Mouse (Mus musculus) forebrain, embryonic 11.5 days (tissue): ENCODE measurements around the gene Dact3. TPM values are rescaled to one million over a fixed set of nuclear protein-coding genes. Genes with fewer than 3 reads are reported as not detected.

ENCODE experiments used
- ATAC-seq: fragments of 200-750 bp; cut with Nextera tagmentation; replicated peaks from 2 replicates; pipeline ENCODE4 v1.8.0; 2017; ENCODE audit warnings: moderate TSS enrichment; ENCODE audit not compliant: low FRiP score
- DNase-seq: peaks from one replicate; pipeline ENCODE4 v3.0.0-alpha.2; 2017; ENCODE audit warnings: low spot score
- H3K27ac ChIP-seq: fragments of 300-500 bp; sonication (generic); 2 replicates; pipeline ENCODE4 v1.5.1; 2014; ENCODE audit warnings: low read depth, low read length
- H3K27me3 ChIP-seq: fragments of 300-500 bp; sonication (generic); 2 replicates; pipeline ENCODE4 v1.6.1; 2014; ENCODE audit warnings: mild to moderate bottlenecking, low read length, mixed read lengths; ENCODE audit not compliant: control insufficient read depth, insufficient read depth
- H3K36me3 ChIP-seq: fragments of 300-500 bp; sonication (generic); 2 replicates; pipeline ENCODE4 v1.6.1; 2014; ENCODE audit warnings: mild to moderate bottlenecking, low read length, moderate library complexity, mixed read lengths; ENCODE audit not compliant: control insufficient read depth, insufficient read depth
- H3K4me1 ChIP-seq: fragments of 300-500 bp; sonication (generic); replicated peaks from 2 replicates; pipeline ENCODE4 v1.6.1; 2014; ENCODE audit warnings: low read length, mixed read lengths; ENCODE audit not compliant: control insufficient read depth, insufficient read depth
- H3K4me2 ChIP-seq: fragments of 300-500 bp; sonication (generic); 2 replicates; pipeline ENCODE4 v1.6.1; 2014; ENCODE audit warnings: low read depth, mild to moderate bottlenecking, low read length, moderate library complexity, mixed read lengths; ENCODE audit not compliant: severe bottlenecking
- H3K4me3 ChIP-seq: fragments of 300-500 bp; sonication (generic); 2 replicates; pipeline ENCODE4 v1.5.1; 2014; ENCODE audit warnings: low read depth, low read length
- H3K9ac ChIP-seq: fragments of 300-500 bp; sonication (generic); 2 replicates; pipeline ENCODE4 v1.6.1; 2014; ENCODE audit warnings: low read length
- H3K9me3 ChIP-seq: fragments of 300-500 bp; sonication (generic); 2 replicates; pipeline ENCODE4 v1.6.1; 2016; ENCODE audit warnings: low read length, mixed read lengths; ENCODE audit not compliant: control insufficient read depth
- WGBS: fragments of 180-500 bp; shearing (Covaris S2); extraction: QIAGEN DNeasy Blood & Tissue Kit; methylation state at CpG from one replicate; pipeline ENCODE4 v1.1.7; 2014; 5-methylcytosine and 5-hydroxymethylcytosine counted together
- polyA plus RNA-seq: library from polyadenylated mRNA; unstranded; fragments of >200 nt; fragmentation: Nextera tagmentation; extraction: Ambion mirVana; gene quantifications from 2 replicates; pipeline ENCODE4 v1.2.1, GENCODE M21; 2014

Gene Dact3
- polyA plus RNA-seq, 1 experiment from 2014 or later = 4.8 TPM

DNA sequence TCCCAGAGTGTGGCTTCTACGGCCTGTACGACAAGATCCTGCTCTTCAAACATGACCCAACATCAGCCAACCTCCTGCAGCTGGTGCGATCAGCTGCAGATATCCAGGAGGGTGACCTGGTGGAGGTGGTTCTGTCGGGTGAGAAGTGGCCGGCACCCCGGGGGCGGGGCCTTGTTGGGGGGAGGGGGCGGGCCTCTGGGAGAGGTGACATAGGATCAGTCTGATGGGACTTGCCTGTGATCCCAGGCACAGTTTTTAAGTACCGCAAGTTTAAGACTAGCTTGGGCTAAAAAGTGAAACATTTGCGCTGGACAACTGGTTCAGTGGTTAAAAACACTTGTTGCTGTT, 29.3 kb upstream of the Dact3 start:
- H3K36me3 ChIP-seq = no peaks in the 10 kb centered on the region; the same call in 1 of the 2 replicates
- no peak for ATAC-seq
- no peak for DNase-seq
- no peaks in the 10 kb centered on the region for H3K9me3 ChIP-seq
- H3K9ac ChIP-seq = no peak overlapping the region
- H3K27me3 ChIP-seq = no peaks in the 10 kb centered on the region
- H3K4me2 ChIP-seq = peak overlapping the region; percentile 24; the same call in 1 of the 2 replicates
- no peak overlapping the region for H3K4me3 ChIP-seq
- WGBS = 31% methylated on average over 10 of the region's 10 CpGs
- no peak overlapping the region for H3K27ac ChIP-seq
- peaks cover 8% of the 10 kb centered on the region for H3K4me1 ChIP-seq

DNA sequence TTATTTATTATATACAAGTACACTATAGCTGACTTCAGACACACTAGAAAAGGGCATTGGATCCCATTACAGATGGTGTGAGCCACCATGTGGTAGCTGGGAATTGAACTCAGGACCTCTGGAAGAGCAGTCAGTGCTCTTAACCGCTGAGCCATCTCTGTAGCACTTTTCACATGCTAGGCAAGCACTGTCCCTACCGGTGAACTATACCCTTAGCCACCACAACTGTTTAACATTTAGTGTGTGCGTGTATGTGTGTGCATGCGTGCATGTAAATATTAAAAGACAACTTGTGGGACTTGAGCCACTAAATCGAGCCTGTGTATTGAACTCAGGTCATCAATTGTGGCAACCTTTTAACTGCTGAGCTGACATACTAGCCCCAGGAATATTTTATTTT, 28.3 kb upstream of the Dact3 start:
- H3K36me3 ChIP-seq = no peaks in the 10 kb centered on the region; the same call in 1 of the 2 replicates
- ATAC-seq (no peak), DNase-seq (no peak)
- H3K4me1 ChIP-seq = peaks cover 8% of the 10 kb centered on the region
- no peak overlapping the region for H3K27ac ChIP-seq
- no peak overlapping the region for H3K9ac ChIP-seq
- H3K9me3 ChIP-seq = no peaks in the 10 kb centered on the region
- H3K4me2 ChIP-seq = no peak overlapping the region
- 94% methylated on average over 5 of the region's 5 CpGs for WGBS
- no peaks in the 10 kb centered on the region for H3K27me3 ChIP-seq
- H3K4me3 ChIP-seq = no peak overlapping the region

DNA sequence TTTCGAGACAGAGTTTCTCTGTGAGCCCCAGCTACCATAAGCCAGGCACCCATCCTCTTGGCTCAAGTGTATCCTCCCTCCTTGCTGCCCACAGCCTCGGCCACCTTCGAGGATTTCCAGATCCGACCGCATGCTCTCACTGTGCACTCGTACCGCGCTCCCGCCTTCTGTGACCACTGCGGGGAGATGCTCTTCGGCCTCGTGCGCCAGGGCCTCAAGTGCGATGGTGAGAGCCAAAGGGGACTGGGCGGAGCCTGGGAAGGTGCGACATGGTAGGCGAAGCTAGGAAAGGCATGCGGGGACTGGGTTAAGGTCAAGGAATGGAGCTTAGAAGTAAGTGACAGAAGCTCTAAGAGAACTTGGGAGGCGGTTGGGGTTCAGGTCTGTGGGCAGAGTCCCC, 27.6 kb upstream of the Dact3 start:
- no peak overlapping the region for H3K4me2 ChIP-seq
- no peak overlapping the region for H3K27ac ChIP-seq
- ATAC-seq (no peak), DNase-seq (no peak)
- no peaks in the 10 kb centered on the region for H3K9me3 ChIP-seq
- H3K4me1 ChIP-seq = peaks cover 8% of the 10 kb centered on the region
- no peak overlapping the region for H3K9ac ChIP-seq
- no peaks in the 10 kb centered on the region; the same call in 1 of the 2 replicates for H3K36me3 ChIP-seq
- 87% methylated on average over 19 of the region's 19 CpGs for WGBS
- no peaks in the 10 kb centered on the region for H3K27me3 ChIP-seq
- no peak overlapping the region for H3K4me3 ChIP-seq

DNA sequence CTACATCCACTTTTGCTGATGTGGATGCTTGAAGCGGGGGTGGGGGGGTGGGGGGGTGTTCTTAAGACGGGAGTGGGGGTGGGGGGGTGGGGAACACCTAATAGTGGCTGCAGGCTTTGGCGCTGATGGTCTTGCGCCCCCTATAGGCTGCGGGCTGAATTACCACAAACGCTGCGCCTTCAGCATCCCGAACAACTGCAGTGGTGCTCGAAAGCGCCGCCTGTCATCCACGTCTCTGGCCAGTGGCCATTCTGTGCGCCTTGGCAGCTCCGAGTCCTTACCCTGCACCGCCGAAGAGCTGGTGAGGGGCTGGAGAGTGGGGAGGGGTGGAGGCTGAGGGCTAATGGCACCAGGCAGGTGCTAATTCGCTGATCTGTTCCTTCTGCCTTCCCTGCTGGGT, 26.5 kb upstream of the Dact3 start:
- ATAC-seq = peak; percentile 25; the same call in 1 of the 2 replicates
- H3K27ac ChIP-seq = no peak overlapping the region

DNA sequence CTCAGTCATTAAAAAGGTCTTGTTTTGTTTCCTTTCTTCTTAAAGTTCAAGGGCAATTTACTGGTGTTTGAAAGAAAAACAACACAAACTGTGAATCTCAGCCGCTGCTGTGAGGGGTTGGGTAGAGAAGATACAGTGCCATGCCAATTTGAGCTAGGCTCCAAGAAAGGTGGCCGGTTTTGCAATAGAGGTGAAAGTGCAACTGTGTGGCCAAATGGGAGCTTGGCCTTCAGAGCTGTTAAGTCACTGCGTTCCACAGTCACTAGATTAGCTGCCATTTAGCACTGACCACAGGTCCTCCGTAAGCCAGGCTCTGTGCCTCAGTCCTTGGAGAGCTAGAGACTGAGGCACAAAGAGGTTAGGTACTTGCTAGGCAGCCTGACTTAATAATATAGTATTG, 23.5 kb upstream of the Dact3 start:
- H3K27me3 ChIP-seq = no peaks in the 10 kb centered on the region
- H3K9me3 ChIP-seq = no peaks in the 10 kb centered on the region
- no peak overlapping the region for H3K4me2 ChIP-seq
- ATAC-seq = no peak
- H3K4me3 ChIP-seq = no peak overlapping the region
- peaks cover 4% of the 10 kb centered on the region for H3K36me3 ChIP-seq
- WGBS = 89% methylated on average over 4 of the region's 4 CpGs
- DNase-seq = no peak
- H3K27ac ChIP-seq = no peak overlapping the region
- no peaks in the 10 kb centered on the region for H3K4me1 ChIP-seq
- no peak overlapping the region for H3K9ac ChIP-seq

More for the DNA sequence above, 26.5 kb upstream of the Dact3 start:
- no peaks in the 10 kb centered on the region; the same call in 1 of the 2 replicates for H3K36me3 ChIP-seq
- peak; percentile 76 for DNase-seq
- H3K4me1 ChIP-seq = peaks cover 8% of the 10 kb centered on the region
- H3K27me3 ChIP-seq = no peaks in the 10 kb centered on the region
- no peak overlapping the region for H3K4me3 ChIP-seq
- H3K9me3 ChIP-seq = no peaks in the 10 kb centered on the region
- no peak overlapping the region for H3K4me2 ChIP-seq
- no peak overlapping the region for H3K9ac ChIP-seq
- WGBS = 22% methylated on average over 17 of the region's 17 CpGs

DNA sequence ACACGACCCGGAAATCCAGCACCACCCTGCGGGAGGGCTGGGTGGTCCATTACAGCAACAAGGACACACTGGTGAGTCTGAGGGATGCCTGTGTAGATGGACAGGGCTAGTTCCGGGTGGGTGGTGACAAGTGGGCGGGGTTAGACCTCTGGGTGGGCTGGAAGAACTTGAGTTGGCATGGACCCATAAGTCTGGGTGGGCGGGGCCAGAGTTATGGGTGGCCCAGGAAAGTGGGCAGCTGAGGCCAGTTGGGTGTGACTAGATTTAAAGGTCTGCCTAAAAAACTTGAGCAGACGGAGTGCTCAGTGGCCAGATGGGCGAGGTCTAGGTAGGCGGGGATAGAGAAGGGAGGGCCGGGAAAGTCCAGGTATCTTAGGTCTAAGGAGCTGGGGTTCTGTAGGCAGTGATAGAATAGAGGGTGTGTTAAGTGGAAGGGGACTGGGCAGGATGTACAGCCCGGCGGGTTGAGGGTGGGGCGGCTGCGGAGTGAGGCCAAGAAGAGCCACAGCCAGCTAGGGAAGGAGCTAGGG, 21.8 kb upstream of the Dact3 start:
- Histone ChIP-seq H3K4me2 (no peak overlapping the region), H3K9me3 (no peaks in the 10 kb centered on the region), H3K4me1 (no peaks in the 10 kb centered on the region), H3K27me3 (no peaks in the 10 kb centered on the region), H3K4me3 (no peak overlapping the region), H3K36me3 (peaks cover 8% of the 10 kb centered on the region), H3K27ac (no peak overlapping the region), H3K9ac (no peak overlapping the region)
- no peak for DNase-seq
- 88% methylated on average over 14 of the region's 14 CpGs for WGBS
- ATAC-seq = no peak

DNA sequence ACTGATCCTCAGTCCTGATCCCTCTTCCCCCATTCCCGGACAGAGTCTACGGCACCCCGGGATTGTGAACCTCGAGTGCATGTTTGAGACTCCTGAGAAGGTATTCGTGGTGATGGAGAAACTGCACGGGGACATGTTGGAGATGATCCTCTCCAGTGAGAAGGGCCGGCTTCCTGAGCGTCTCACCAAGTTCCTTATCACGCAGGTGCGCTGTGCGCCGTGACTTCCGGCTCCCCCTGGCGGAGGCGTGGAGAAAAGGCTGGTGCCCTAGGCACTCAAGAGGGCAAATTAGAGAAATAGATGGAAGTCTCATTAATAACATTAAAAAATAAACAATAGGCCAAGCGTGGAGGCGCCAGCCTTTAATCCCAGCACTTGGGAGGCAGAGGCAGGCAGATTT, 16.8 kb upstream of the Dact3 start:
- WGBS = 18% methylated on average over 17 of the region's 17 CpGs
- H3K9ac ChIP-seq = no peak overlapping the region

DNA sequence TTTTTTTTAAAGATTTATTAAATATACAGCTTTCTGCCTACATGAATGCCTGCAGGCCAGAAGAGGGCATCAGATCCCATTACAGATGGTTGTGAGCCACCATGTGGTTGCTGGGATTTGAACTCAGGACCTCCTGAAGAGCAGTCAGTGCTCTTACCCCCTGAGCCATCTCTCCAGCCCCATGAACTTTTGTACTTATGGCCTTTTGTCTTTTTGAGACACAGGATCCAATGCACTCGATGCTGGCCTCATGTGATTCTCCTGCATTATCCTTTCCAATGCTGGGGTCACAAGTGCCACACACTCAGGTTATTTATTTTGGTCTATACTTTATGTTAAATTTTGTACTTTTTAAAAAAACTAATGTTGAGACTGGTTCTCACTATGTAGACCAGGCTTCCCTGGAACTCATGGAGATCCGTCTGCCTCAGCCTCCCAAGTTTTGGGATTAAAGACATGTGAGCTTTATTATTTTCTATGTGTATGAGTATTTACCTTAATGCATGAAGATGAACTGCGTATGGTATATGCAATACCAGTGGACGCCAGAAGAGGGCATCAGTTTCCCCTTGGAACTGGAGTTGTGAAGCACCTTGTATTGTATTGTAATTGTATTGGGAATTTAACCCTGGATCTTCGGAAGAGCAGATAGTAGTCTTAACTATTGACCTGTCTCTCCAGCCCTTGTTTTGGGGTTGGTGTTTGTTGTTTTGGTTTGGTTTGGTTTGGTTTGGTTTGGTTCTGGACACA, 15.0 kb upstream of the Dact3 start:
- Histone ChIP-seq H3K9me3 (no peaks in the 10 kb centered on the region), H3K4me3 (no peak overlapping the region), H3K27me3 (no peaks in the 10 kb centered on the region), H3K9ac (no peak overlapping the region), H3K4me2 (no peak overlapping the region), H3K27ac (no peak overlapping the region), H3K36me3 (peaks cover 5% of the 10 kb centered on the region), H3K4me1 (no peaks in the 10 kb centered on the region)
- WGBS = 30% methylated on average over 5 of the region's 5 CpGs
- ATAC-seq = no peak
- peak; percentile 81 for DNase-seq

More for the DNA sequence above, 16.8 kb upstream of the Dact3 start:
- Histone ChIP-seq H3K27me3 (no peaks in the 10 kb centered on the region), H3K4me3 (no peak overlapping the region), H3K4me1 (no peaks in the 10 kb centered on the region), H3K36me3 (peaks cover 8% of the 10 kb centered on the region), H3K4me2 (no peak overlapping the region), H3K9me3 (no peaks in the 10 kb centered on the region), H3K27ac (no peak overlapping the region)
- DNase-seq (peak; percentile 67), ATAC-seq (no peak)

DNA sequence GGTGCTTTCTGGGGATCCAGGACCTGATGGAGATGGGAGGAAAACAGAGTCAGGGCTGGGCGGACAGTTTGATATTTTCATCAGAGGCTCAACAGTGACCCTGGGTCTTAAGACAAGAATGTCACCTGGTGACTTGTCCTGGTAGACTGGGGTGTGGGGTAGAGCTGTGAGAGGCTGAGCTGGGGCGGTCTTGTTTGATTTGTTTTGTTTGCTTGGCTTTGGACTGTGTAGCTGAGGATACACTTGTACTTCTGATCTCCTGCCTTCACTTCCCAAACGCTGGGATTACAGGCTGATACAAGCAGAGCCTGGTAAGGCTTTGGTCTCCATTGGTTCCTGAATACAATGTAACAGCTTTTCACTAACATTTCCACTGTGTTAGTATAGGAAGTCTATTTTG, 7.6 kb upstream of the Dact3 start:
- Histone ChIP-seq H3K9me3 (no peaks in the 10 kb centered on the region), H3K4me2 (no peak overlapping the region), H3K4me1 (no peaks in the 10 kb centered on the region), H3K27ac (no peak overlapping the region), H3K27me3 (no peaks in the 10 kb centered on the region), H3K36me3 (no peaks in the 10 kb centered on the region; the same call in 1 of the 2 replicates), H3K9ac (no peak overlapping the region), H3K4me3 (no peak overlapping the region)
- ATAC-seq = no peak
- 86% methylated on average over 3 of the region's 3 CpGs for WGBS
- DNase-seq = no peak
